Mouse (Mus musculus) intestine, embryonic 14.5 days (tissue): ENCODE measurements at regions not wholly inside any gene's neighbourhood (a gene's known extent, or its start where the extent isn't known, plus 50 kb on each side); places are given as distances from the start of the nearest gene placed in this dataset.

Experiments used
- ATAC-seq: fragments of 200-750 bp; cut with Nextera tagmentation; replicated peaks from 2 replicates; pipeline ENCODE4 v1.8.0; 2017; ENCODE audit warnings: low read depth, moderate number of reproducible peaks, moderate TSS enrichment, moderate library complexity; ENCODE audit not compliant: low FRiP score, low TSS enrichment
- DNase-seq: peaks from one replicate; pipeline ENCODE4 v3.0.0-alpha.2; 2018; ENCODE audit warnings: low spot score
- H3K27ac ChIP-seq: fragments of 300-500 bp; sonication (generic); 2 replicates; pipeline ENCODE4 v1.5.1; 2014; ENCODE audit warnings: low read depth, mild to moderate bottlenecking, control low read depth
- H3K27me3 ChIP-seq: fragments of 300-500 bp; sonication (generic); replicated peaks from 2 replicates; pipeline ENCODE4 v1.6.1; 2014; ENCODE audit warnings: low read length, control low read depth; ENCODE audit not compliant: control insufficient read depth, insufficient read depth
- H3K36me3 ChIP-seq: fragments of 300-500 bp; sonication (generic); 2 replicates; pipeline ENCODE4 v1.6.1; 2014; ENCODE audit warnings: low read length, control low read depth; ENCODE audit not compliant: control insufficient read depth, insufficient read depth
- H3K4me1 ChIP-seq: fragments of 300-500 bp; sonication (generic); replicated peaks from 2 replicates; pipeline ENCODE4 v1.6.1; 2014; ENCODE audit warnings: low read length, control low read depth, mixed read lengths; ENCODE audit not compliant: control insufficient read depth, insufficient read depth
- H3K4me2 ChIP-seq: fragments of 300-500 bp; sonication (generic); 2 replicates; pipeline ENCODE4 v1.6.1; 2014; ENCODE audit warnings: low read length
- H3K4me3 ChIP-seq: fragments of 300-500 bp; sonication (generic); 2 replicates; pipeline ENCODE4 v1.5.1; 2014; ENCODE audit warnings: low read depth, low read length, control low read depth, mixed read lengths
- H3K9ac ChIP-seq: fragments of 300-500 bp; sonication (generic); 2 replicates; pipeline ENCODE4 v1.6.1; 2014; ENCODE audit warnings: mild to moderate bottlenecking, low read length
- H3K9me3 ChIP-seq: fragments of 300-500 bp; sonication (generic); 2 replicates; pipeline ENCODE4 v1.6.1; 2016; ENCODE audit warnings: low read length, control low read depth; ENCODE audit not compliant: control insufficient read depth
- WGBS: fragments of 180-500 bp; shearing (Covaris S2); extraction: QIAGEN DNeasy Blood & Tissue Kit; methylation state at CpG from one replicate; pipeline ENCODE4 v1.1.7; 2014; 5-methylcytosine and 5-hydroxymethylcytosine counted together

- Histone ChIP-seq H3K27me3 (no peaks in the 10 kb centered on the region), H3K4me2 (no peak overlapping the region), H3K36me3 (no peaks in the 10 kb centered on the region), H3K27ac (no peak overlapping the region), H3K4me3 (no peak overlapping the region), H3K9me3 (no peaks in the 10 kb centered on the region; the same call in 1 of the 2 replicates), H3K4me1 (no peaks in the 10 kb centered on the region), H3K9ac (no peak overlapping the region)
- 50% methylated on average over 3 of the region's 3 CpGs for WGBS
- no peak for DNase-seq
- ATAC-seq: no peak
Observed at GRCm38 (mm10) chr4:31851006-31851405, 112.9 kb upstream of the Map3k7 start.

- H3K4me1 ChIP-seq: no peaks in the 10 kb centered on the region
- no peak overlapping the region for H3K9ac ChIP-seq
- ATAC-seq (no peak), DNase-seq (no peak)
- H3K36me3 ChIP-seq: no peaks in the 10 kb centered on the region
- H3K27ac ChIP-seq: no peak overlapping the region
- H3K4me3 ChIP-seq: no peak overlapping the region
- no peaks in the 10 kb centered on the region for H3K9me3 ChIP-seq
- 80% methylated on average over 6 of the region's 6 CpGs for WGBS
- no peaks in the 10 kb centered on the region for H3K27me3 ChIP-seq
- no peak overlapping the region for H3K4me2 ChIP-seq
Observed at GRCm38 (mm10) chr4:31853851-31854250, 110.0 kb upstream of the Map3k7 start.

- ATAC-seq (no peak), DNase-seq (no peak)
- no peak overlapping the region for H3K27ac ChIP-seq
- H3K9ac ChIP-seq: no peak overlapping the region
- WGBS: 88% methylated on average over 2 of the region's 2 CpGs
- no peaks in the 10 kb centered on the region for H3K27me3 ChIP-seq
- H3K36me3 ChIP-seq: no peaks in the 10 kb centered on the region
- no peak overlapping the region for H3K4me3 ChIP-seq
- no peaks in the 10 kb centered on the region for H3K4me1 ChIP-seq
- H3K4me2 ChIP-seq: no peak overlapping the region
- H3K9me3 ChIP-seq: no peaks in the 10 kb centered on the region
Observed at GRCm38 (mm10) chr4:31860389-31860788, 103.5 kb upstream of the Map3k7 start.

GRCm38 (mm10) chr4:31861172-31861571, 102.7 kb upstream of the Map3k7 start:
- Histone ChIP-seq H3K27ac (no peak overlapping the region), H3K9me3 (no peaks in the 10 kb centered on the region), H3K9ac (no peak overlapping the region), H3K4me1 (no peaks in the 10 kb centered on the region), H3K27me3 (no peaks in the 10 kb centered on the region), H3K4me3 (no peak overlapping the region), H3K4me2 (no peak overlapping the region), H3K36me3 (no peaks in the 10 kb centered on the region)
- DNase-seq: no peak
- 73% methylated on average over 3 of the region's 3 CpGs for WGBS
- ATAC-seq: no peak

- H3K9ac ChIP-seq: no peak overlapping the region
- H3K9me3 ChIP-seq: no peaks in the 10 kb centered on the region
- no peak overlapping the region for H3K27ac ChIP-seq
- DNase-seq (no peak), ATAC-seq (no peak)
- no peak overlapping the region for H3K4me3 ChIP-seq
- H3K4me2 ChIP-seq: no peak overlapping the region
- no peaks in the 10 kb centered on the region for H3K4me1 ChIP-seq
- H3K27me3 ChIP-seq: no peaks in the 10 kb centered on the region
- 66% methylated on average over 9 of the region's 9 CpGs for WGBS
- H3K36me3 ChIP-seq: no peaks in the 10 kb centered on the region
Observed at GRCm38 (mm10) chr4:31872985-31873983, 90.6 kb upstream of the Map3k7 start.

GRCm38 (mm10) chr4:31877389-31877788, 86.5 kb upstream of the Map3k7 start:
- H3K9ac ChIP-seq: no peak overlapping the region
- H3K27ac ChIP-seq: no peak overlapping the region
- 38% methylated on average over 3 of the region's 3 CpGs for WGBS

GRCm38 (mm10) chr4:31878493-31879191, 85.3 kb upstream of the Map3k7 start:
- Histone ChIP-seq H3K9me3 (no peaks in the 10 kb centered on the region), H3K4me2 (no peak overlapping the region), H3K4me3 (no peak overlapping the region), H3K27ac (no peak overlapping the region), H3K36me3 (no peaks in the 10 kb centered on the region), H3K27me3 (no peaks in the 10 kb centered on the region), H3K4me1 (no peaks in the 10 kb centered on the region), H3K9ac (no peak overlapping the region)
- ATAC-seq (no peak), DNase-seq (no peak)
- 51% methylated on average over 10 of the region's 10 CpGs for WGBS

More at GRCm38 (mm10) chr4:31877389-31877788, 86.5 kb upstream of the Map3k7 start:
- H3K4me3 ChIP-seq: no peak overlapping the region
- DNase-seq: no peak
- no peaks in the 10 kb centered on the region for H3K4me1 ChIP-seq
- H3K9me3 ChIP-seq: no peaks in the 10 kb centered on the region
- no peaks in the 10 kb centered on the region for H3K27me3 ChIP-seq
- no peaks in the 10 kb centered on the region for H3K36me3 ChIP-seq
- ATAC-seq: no peak
- H3K4me2 ChIP-seq: no peak overlapping the region

GRCm38 (mm10) chr4:31879192-31879585, 84.7 kb upstream of the Map3k7 start:
- no peak overlapping the region for H3K4me2 ChIP-seq
- H3K4me1 ChIP-seq: no peaks in the 10 kb centered on the region
- WGBS: 58% methylated on average over 5 of the region's 5 CpGs
- no peaks in the 10 kb centered on the region for H3K9me3 ChIP-seq
- ATAC-seq (no peak), DNase-seq (no peak)
- H3K4me3 ChIP-seq: no peak overlapping the region
- H3K9ac ChIP-seq: no peak overlapping the region
- H3K36me3 ChIP-seq: no peaks in the 10 kb centered on the region
- H3K27ac ChIP-seq: no peak overlapping the region
- no peaks in the 10 kb centered on the region for H3K27me3 ChIP-seq
